ENCODE assay signal across 16 mouse cellular contexts in the genomic region with DNA sequence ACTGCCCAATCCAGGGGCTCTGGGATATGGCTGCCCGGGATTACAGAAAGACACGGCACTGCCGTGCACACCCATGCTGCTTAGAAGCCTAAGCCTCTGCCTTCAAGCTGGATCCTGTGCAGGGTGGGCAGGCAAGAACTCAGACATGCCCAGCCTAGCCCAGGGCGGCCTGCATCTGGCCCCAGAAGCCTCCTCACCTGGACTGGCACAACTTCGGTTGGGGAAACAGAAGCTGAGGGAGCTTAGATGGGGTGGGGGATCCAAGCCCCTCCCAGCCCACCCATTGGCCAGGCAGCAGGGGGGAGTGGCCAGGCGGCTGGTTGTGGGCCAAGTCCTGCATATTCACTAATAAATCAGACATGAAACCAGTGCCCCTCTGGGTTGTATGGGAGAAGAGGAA. TPM values are rescaled to one million over a fixed set of nuclear protein-coding genes. Genes with fewer than 3 reads are reported as not detected.
DNase-seq lines count a peak whose midpoint lies in the region; ATAC-seq and TF ChIP-seq lines count a peak whose summit lies in the region.
"Had no signal": no experiment of that assay in that cellular context is flagged by ENCODE, and none has a peak within 500 bp of the region (broad histone marks: within the 10 kb centered on the region; RNA-seq: fewer than 3 reads in every experiment).

No protein-coding gene starts in this region.

- no peak for DNase-seq in forebrain, embryonic 14.5 days (ENCODE audit: low spot score)
- peak; percentile 31 for DNase-seq in kidney, postnatal 0 days (ENCODE audit: low spot score)
- DNase-seq in kidney, postnatal 25 days, result no peak
- peak; percentile 62 for DNase-seq in R1 (ENCODE audit: low read depth, low spot score)
- no peak for DNase-seq in limb, embryonic 11.5 days (ENCODE audit: low spot score)
- no peak for DNase-seq in frontal cortex, postnatal 10 days (ENCODE audit: low spot score in 2 of 2)
- DNase-seq in embryo, embryonic 10 days (ENCODE audit: low spot score), result no peak
- DNase-seq: adrenal gland, postnatal 25 days; cerebellum, adult 11 months; heart, postnatal 14 days; midbrain, embryonic 14.5 days had no signal

- no peak overlapping the region for H3K9ac ChIP-seq in forebrain, embryonic 13.5 days
- H3K9ac ChIP-seq in forebrain, embryonic 14.5 days (ENCODE audit: low read length), result no peak overlapping the region
- no peak overlapping the region for H3K9ac ChIP-seq in kidney, postnatal 0 days (ENCODE audit: low read depth, low read length)
- H3K9ac ChIP-seq in limb, embryonic 11.5 days (ENCODE audit: low read length), result 0 out of 2 replicates have a peak overlapping the region, but pooled peaks have one; percentile 12
- H3K9ac ChIP-seq: embryonic facial prominence, embryonic 12.5 days; neural tube, embryonic 13.5 days had no signal

- H3K27ac ChIP-seq in forebrain, embryonic 13.5 days, result no peak overlapping the region
- H3K27ac ChIP-seq in forebrain, embryonic 14.5 days (ENCODE audit: low read depth, low read length), result no peak overlapping the region
- H3K27ac ChIP-seq in kidney, postnatal 0 days, result no peak overlapping the region
- H3K27ac ChIP-seq in limb, embryonic 11.5 days (replicated peaks; ENCODE audit: low read depth, low read length), result no peak overlapping the region
- H3K27ac ChIP-seq: embryonic facial prominence, embryonic 12.5 days; neural tube, embryonic 13.5 days had no signal

- WGBS in forebrain, embryonic 13.5 days, result 57% methylated on average over 6 of the region's 6 CpGs
- 63% methylated on average over 6 of the region's 6 CpGs for WGBS in forebrain, embryonic 14.5 days
- 68% methylated on average over 6 of the region's 6 CpGs for WGBS in kidney, postnatal 0 days
- 63% methylated on average over 6 of the region's 6 CpGs for WGBS in limb, embryonic 11.5 days

- TF ChIP-seq CTCF in kidney, postnatal 0 days (IDR thresholded peaks at IDR 0.05; ENCODE audit: low read depth), result no peak

- no peak overlapping the region for H3K4me3 ChIP-seq in forebrain, embryonic 13.5 days
- no peak overlapping the region for H3K4me3 ChIP-seq in forebrain, embryonic 14.5 days (ENCODE audit: low read depth, low read length)
- H3K4me3 ChIP-seq in kidney, postnatal 0 days (replicated peaks; ENCODE audit: low read depth, low read length), result no peak overlapping the region
- H3K4me3 ChIP-seq in limb, embryonic 11.5 days (ENCODE audit: low read depth, low read length), result no peak overlapping the region
- H3K4me3 ChIP-seq: embryonic facial prominence, embryonic 12.5 days; neural tube, embryonic 13.5 days had no signal

- no peak overlapping the region for H3K4me2 ChIP-seq in forebrain, embryonic 13.5 days
- H3K4me2 ChIP-seq in forebrain, embryonic 14.5 days (ENCODE audit: low read length), result no peak overlapping the region
- H3K4me2 ChIP-seq in kidney, postnatal 0 days (ENCODE audit: low read length), result no peak overlapping the region
- no peak overlapping the region for H3K4me2 ChIP-seq in limb, embryonic 11.5 days (ENCODE audit: low read depth, severe bottlenecking)
- H3K4me2 ChIP-seq: embryonic facial prominence, embryonic 12.5 days; neural tube, embryonic 13.5 days had no signal

- H3K36me3 ChIP-seq in forebrain, embryonic 13.5 days (ENCODE audit: poor library complexity, severe bottlenecking), result peaks cover 46% of the 10 kb centered on the region
- H3K36me3 ChIP-seq in forebrain, embryonic 14.5 days (ENCODE audit: control insufficient read depth, insufficient read depth, low read length), result peaks cover 40% of the 10 kb centered on the region
- peaks cover 57% of the 10 kb centered on the region for H3K36me3 ChIP-seq in kidney, postnatal 0 days (ENCODE audit: insufficient read depth, low read length)
- H3K36me3 ChIP-seq in limb, embryonic 11.5 days (ENCODE audit: control insufficient read depth, insufficient read depth, low read length), result peaks cover 12% of the 10 kb centered on the region

- no peaks in the 10 kb centered on the region for H3K9me3 ChIP-seq in forebrain, embryonic 13.5 days (replicated peaks)
- H3K9me3 ChIP-seq in forebrain, embryonic 14.5 days (replicated peaks; ENCODE audit: control insufficient read depth, low read length), result no peaks in the 10 kb centered on the region
- no peaks in the 10 kb centered on the region for H3K9me3 ChIP-seq in kidney, postnatal 0 days (replicated peaks; ENCODE audit: low read length)
- H3K9me3 ChIP-seq in limb, embryonic 11.5 days (ENCODE audit: control insufficient read depth, low read length), result no peaks in the 10 kb centered on the region
- H3K9me3 ChIP-seq: embryonic facial prominence, embryonic 12.5 days; neural tube, embryonic 13.5 days had no signal

- 0 out of 2 replicates have a peak, but pooled peaks have one; percentile 27 for ATAC-seq in forebrain, embryonic 13.5 days
- ATAC-seq in forebrain, embryonic 14.5 days, result no peak
- no peak for ATAC-seq in kidney, postnatal 0 days (replicated peaks; ENCODE audit: low FRiP score, low read depth)
- ATAC-seq in limb, embryonic 11.5 days (ENCODE audit: insufficient number of reproducible peaks, low FRiP score, low TSS enrichment, low read depth), result no peak
- ATAC-seq: lung, postnatal 0 days had no signal

- no peaks in the 10 kb centered on the region for H3K4me1 ChIP-seq in forebrain, embryonic 13.5 days
- no peaks in the 10 kb centered on the region for H3K4me1 ChIP-seq in forebrain, embryonic 14.5 days (ENCODE audit: control insufficient read depth, insufficient read depth, low read length)
- H3K4me1 ChIP-seq in kidney, postnatal 0 days (replicated peaks; ENCODE audit: insufficient read depth, low read length), result no peaks in the 10 kb centered on the region
- H3K4me1 ChIP-seq in limb, embryonic 11.5 days (ENCODE audit: control insufficient read depth, insufficient read depth, low read length), result peaks cover 8% of the 10 kb centered on the region; the same call in 1 of the 2 replicates

- H3K27me3 ChIP-seq in forebrain, embryonic 13.5 days, result no peaks in the 10 kb centered on the region
- no peaks in the 10 kb centered on the region for H3K27me3 ChIP-seq in forebrain, embryonic 14.5 days (replicated peaks; ENCODE audit: control insufficient read depth, insufficient read depth, low read length)
- H3K27me3 ChIP-seq in kidney, postnatal 0 days (ENCODE audit: insufficient read depth, low read length), result no peaks in the 10 kb centered on the region
- H3K27me3 ChIP-seq in limb, embryonic 11.5 days (ENCODE audit: control insufficient read depth, insufficient read depth, low read length), result no peaks in the 10 kb centered on the region
- H3K27me3 ChIP-seq: embryonic facial prominence, embryonic 12.5 days; neural tube, embryonic 13.5 days had no signal

RNA-seq across cellular contexts. Expression of a gene that starts 22.2 kb away (rescaled TPM):
- 14.2 and 15.7 TPM in 2 replicates for polyA plus RNA-seq in forebrain, embryonic 13.5 days (2015; fragmentation: Nextera tagmentation; extraction: Ambion mirVana)
- polyA plus RNA-seq in forebrain, embryonic 14.5 days (2014; fragmentation: Nextera tagmentation; extraction: Ambion mirVana), result 10.9 and 14.3 TPM in 2 replicates
- 36.1 and 36.2 TPM in 2 replicates for polyA plus RNA-seq in kidney, postnatal 0 days (2015; fragmentation: Nextera tagmentation; extraction: Ambion mirVana)
- polyA plus RNA-seq in limb, embryonic 11.5 days (2014; fragmentation: Nextera tagmentation; extraction: Ambion mirVana), result 22.1 and 23.2 TPM in 2 replicates

RNA-seq across cellular contexts. Expression of a gene that starts 31.1 kb away (rescaled TPM):
- 90.3 and 99.9 TPM in 2 replicates for polyA plus RNA-seq in forebrain, embryonic 13.5 days (2015; fragmentation: Nextera tagmentation; extraction: Ambion mirVana)
- 72.9 and 75.1 TPM in 2 replicates for polyA plus RNA-seq in forebrain, embryonic 14.5 days (2014; fragmentation: Nextera tagmentation; extraction: Ambion mirVana)
- 87.4 and 90.6 TPM in 2 replicates for polyA plus RNA-seq in kidney, postnatal 0 days (2015; fragmentation: Nextera tagmentation; extraction: Ambion mirVana)
- polyA plus RNA-seq in limb, embryonic 11.5 days (2014; fragmentation: Nextera tagmentation; extraction: Ambion mirVana), result 98.3 and 101 TPM in 2 replicates

RNA-seq across cellular contexts. Expression of a gene that starts 35.4 kb away (rescaled TPM):
- polyA plus RNA-seq in forebrain, embryonic 13.5 days (2015; fragmentation: Nextera tagmentation; extraction: Ambion mirVana), result 20.4 and 21.2 TPM in 2 replicates
- polyA plus RNA-seq in forebrain, embryonic 14.5 days (2014; fragmentation: Nextera tagmentation; extraction: Ambion mirVana), result 15.0 and 23.1 TPM in 2 replicates
- 71.6 and 76.3 TPM in 2 replicates for polyA plus RNA-seq in kidney, postnatal 0 days (2015; fragmentation: Nextera tagmentation; extraction: Ambion mirVana)
- 19.3 TPM in 2 replicates for polyA plus RNA-seq in limb, embryonic 11.5 days (2014; fragmentation: Nextera tagmentation; extraction: Ambion mirVana)

RNA-seq across cellular contexts. Expression of a gene that starts 39.1 kb away (rescaled TPM):
- polyA plus RNA-seq in forebrain, embryonic 13.5 days (2015; fragmentation: Nextera tagmentation; extraction: Ambion mirVana), result 23.5 and 29.2 TPM in 2 replicates
- 25.8 and 37.4 TPM in 2 replicates for polyA plus RNA-seq in forebrain, embryonic 14.5 days (2014; fragmentation: Nextera tagmentation; extraction: Ambion mirVana)
- polyA plus RNA-seq in kidney, postnatal 0 days (2015; fragmentation: Nextera tagmentation; extraction: Ambion mirVana), result 31.1 and 31.3 TPM in 2 replicates
- polyA plus RNA-seq in limb, embryonic 11.5 days (2014; fragmentation: Nextera tagmentation; extraction: Ambion mirVana), result 12.2 and 13.1 TPM in 2 replicates

RNA-seq across cellular contexts. Expression of a gene that starts 59.1 kb away (rescaled TPM):
- 1.6 and 2.5 TPM in 2 replicates for polyA plus RNA-seq in forebrain, embryonic 13.5 days (2015; fragmentation: Nextera tagmentation; extraction: Ambion mirVana)
- 3.2 and 3.4 TPM in 2 replicates for polyA plus RNA-seq in forebrain, embryonic 14.5 days (2014; fragmentation: Nextera tagmentation; extraction: Ambion mirVana)
- polyA plus RNA-seq in kidney, postnatal 0 days (2015; fragmentation: Nextera tagmentation; extraction: Ambion mirVana), result 0.11 TPM in 1 of 2 replicates, not detected in the other
- polyA plus RNA-seq in limb, embryonic 11.5 days (2014; fragmentation: Nextera tagmentation; extraction: Ambion mirVana), result 0.13 TPM in 1 of 2 replicates, not detected in the other
- polyA plus RNA-seq: large intestine, adult 2 months had no signal

Comparison
In these comparisons a context has a peak if more than half of its experiments do, and no peak if none do; other contexts are left out.
1. DNase-seq: peak in kidney, postnatal 0 days (single experiment) and R1 (single experiment); none in forebrain, embryonic 14.5 days (single experiment), kidney, postnatal 25 days (0 of 2), limb, embryonic 11.5 days (single experiment), frontal cortex, postnatal 10 days (0 of 2) and embryo, embryonic 10 days (single experiment).